Mouse (Mus musculus): ENCODE data around the gene Ccdc186. TPM values are rescaled to one million over a fixed set of nuclear protein-coding genes. Genes with fewer than 3 reads are reported as not detected.
A peak's percentile ranks its signal among the peaks of the same experiment; 100 is the strongest.

Gene Ccdc186
- polyA plus RNA-seq (2012; fragmentation: generic; extraction: Trizol): 5.5 TPM

- H3ac ChIP-seq (ENCODE audit: control insufficient read depth, insufficient read length): peak within 1 kb of the TSS; percentile 88
- H3K27me3 ChIP-seq (ENCODE audit: control insufficient read depth, insufficient read depth, insufficient read length): no peaks in the 10 kb centered on the region
- TF ChIP-seq MAX (IDR thresholded peaks at IDR 0.05; ENCODE audit: low read depth) (no peak), TCF3 (IDR thresholded peaks at IDR 0.05; ENCODE audit: insufficient read length, low read depth) (no peak), CEBPB (IDR thresholded peaks at IDR 0.05; ENCODE audit: insufficient read depth, poor library complexity, severe bottlenecking) (no peak), TCF12 (IDR thresholded peaks at IDR 0.05; ENCODE audit: insufficient read depth, poor library complexity, severe bottlenecking) (no peak), E2F4 (IDR thresholded peaks at IDR 0.05; ENCODE audit: insufficient read depth) (no peak), USF1 (IDR thresholded peaks at IDR 0.05; ENCODE audit: low read depth) (no peak), MYOD1 (IDR thresholded peaks at IDR 0.05; ENCODE audit: control insufficient read depth in 1 of 3, insufficient read length in 2 of 3, low read depth in 2 of 3) (peak in 1 of 3 experiments; percentile 40), REST (IDR thresholded peaks at IDR 0.05; ENCODE audit: insufficient read depth, insufficient read length) (no peak), SRF (IDR thresholded peaks at IDR 0.05; ENCODE audit: control insufficient read depth, insufficient read length, low read depth) (no peak), POLR2AphosphoS2 (IDR thresholded peaks at IDR 0.05; ENCODE audit: insufficient read length, low read depth) (peak; percentile 51), MYOG (IDR thresholded peaks at IDR 0.05; ENCODE audit: control insufficient read depth in 1 of 3, insufficient read depth in 1 of 3, insufficient read length in 2 of 3, low read depth in 2 of 3) (peak in 1 of 3 experiments; percentile 41), POLR2A (IDR thresholded peaks at IDR 0.05; ENCODE audit: insufficient read length, low read depth) (peak; percentile 77)
- no peaks in the 10 kb centered on the region for H3K36me3 ChIP-seq (ENCODE audit: control insufficient read depth, insufficient read depth)
- H3K4me3 ChIP-seq: peak within 1 kb of the TSS; percentile 66
- H3K4me2 ChIP-seq (ENCODE audit: low read depth): peak within 1 kb of the TSS; percentile 90
- peaks cover 47% of the 10 kb centered on the region for H3K79me2 ChIP-seq (ENCODE audit: control insufficient read depth, insufficient read depth)
Observed at GRCm38 (mm10) chr19:56821798-56822447, at the start of gene Ccdc186. Gene Ccdc186 (minus strand): TSS chr19:56822190.

- Histone ChIP-seq H3K27me3 (ENCODE audit: control insufficient read depth, insufficient read depth, insufficient read length) (peaks cover 4% of the 10 kb centered on the region), H3K4me3 (no peak overlapping the region), H3ac (ENCODE audit: control insufficient read depth, insufficient read length) (no peak overlapping the region), H3K36me3 (ENCODE audit: control insufficient read depth, insufficient read depth) (no peaks in the 10 kb centered on the region), H3K4me2 (ENCODE audit: low read depth) (no peak overlapping the region), H3K79me2 (ENCODE audit: control insufficient read depth, insufficient read depth) (no peaks in the 10 kb centered on the region)
- TF ChIP-seq MYOD1 (IDR thresholded peaks at IDR 0.05; ENCODE audit: control insufficient read depth in 1 of 3, insufficient read length in 2 of 3, low read depth in 2 of 3) (no peak), REST (IDR thresholded peaks at IDR 0.05; ENCODE audit: insufficient read depth, insufficient read length) (no peak), USF1 (IDR thresholded peaks at IDR 0.05; ENCODE audit: low read depth) (no peak), POLR2A (IDR thresholded peaks at IDR 0.05; ENCODE audit: insufficient read length, low read depth) (no peak), TCF12 (IDR thresholded peaks at IDR 0.05; ENCODE audit: insufficient read depth, poor library complexity, severe bottlenecking) (no peak), CEBPB (IDR thresholded peaks at IDR 0.05; ENCODE audit: insufficient read depth, poor library complexity, severe bottlenecking) (no peak), E2F4 (IDR thresholded peaks at IDR 0.05; ENCODE audit: insufficient read depth) (no peak), MAX (IDR thresholded peaks at IDR 0.05; ENCODE audit: low read depth) (no peak)
Observed at GRCm38 (mm10) chr19:56867701-56868100, 45.7 kb upstream of the Ccdc186 start.

GRCm38 (mm10) chr19:56856455-56856854 lies 34.5 kb upstream of the Ccdc186 start:
- no peaks in the 10 kb centered on the region for H3K79me2 ChIP-seq (ENCODE audit: control insufficient read depth, insufficient read depth)
- no peaks in the 10 kb centered on the region for H3K27me3 ChIP-seq (ENCODE audit: control insufficient read depth, insufficient read depth, insufficient read length)
- no peak overlapping the region for H3ac ChIP-seq (ENCODE audit: control insufficient read depth, insufficient read length)
- H3K4me2 ChIP-seq (ENCODE audit: low read depth): no peak overlapping the region
- TF ChIP-seq TCF12 (IDR thresholded peaks at IDR 0.05; ENCODE audit: insufficient read depth, poor library complexity, severe bottlenecking): no peak
- no peak for TF ChIP-seq REST (IDR thresholded peaks at IDR 0.05; ENCODE audit: insufficient read depth, insufficient read length)
- no peak for TF ChIP-seq MYOG (IDR thresholded peaks at IDR 0.05; ENCODE audit: control insufficient read depth in 1 of 3, insufficient read depth in 1 of 3, insufficient read length in 2 of 3, low read depth in 2 of 3)
- TF ChIP-seq E2F4 (IDR thresholded peaks at IDR 0.05; ENCODE audit: insufficient read depth): no peak
- no peak for TF ChIP-seq CEBPB (IDR thresholded peaks at IDR 0.05; ENCODE audit: insufficient read depth, poor library complexity, severe bottlenecking)
- no peak for TF ChIP-seq POLR2A (IDR thresholded peaks at IDR 0.05; ENCODE audit: insufficient read length, low read depth)
- no peak for TF ChIP-seq SRF (IDR thresholded peaks at IDR 0.05; ENCODE audit: control insufficient read depth, insufficient read length, low read depth)
- no peak for TF ChIP-seq MAX (IDR thresholded peaks at IDR 0.05; ENCODE audit: low read depth)
- TF ChIP-seq MYOD1 (IDR thresholded peaks at IDR 0.05; ENCODE audit: control insufficient read depth in 1 of 3, insufficient read length in 2 of 3, low read depth in 2 of 3): no peak
- TF ChIP-seq USF1 (IDR thresholded peaks at IDR 0.05; ENCODE audit: low read depth): no peak
- H3K36me3 ChIP-seq (ENCODE audit: control insufficient read depth, insufficient read depth): no peaks in the 10 kb centered on the region
- H3K4me3 ChIP-seq: no peak overlapping the region

- no peak overlapping the region for H3ac ChIP-seq (ENCODE audit: control insufficient read depth, insufficient read length)
- TF ChIP-seq USF1 (IDR thresholded peaks at IDR 0.05; ENCODE audit: low read depth) (no peak), REST (IDR thresholded peaks at IDR 0.05; ENCODE audit: insufficient read depth, insufficient read length) (no peak), CEBPB (IDR thresholded peaks at IDR 0.05; ENCODE audit: insufficient read depth, poor library complexity, severe bottlenecking) (no peak), MAX (IDR thresholded peaks at IDR 0.05; ENCODE audit: low read depth) (no peak), SRF (IDR thresholded peaks at IDR 0.05; ENCODE audit: control insufficient read depth, insufficient read length, low read depth) (no peak), POLR2A (IDR thresholded peaks at IDR 0.05; ENCODE audit: insufficient read length, low read depth) (no peak), POLR2AphosphoS2 (IDR thresholded peaks at IDR 0.05; ENCODE audit: insufficient read length, low read depth) (no peak), E2F4 (IDR thresholded peaks at IDR 0.05; ENCODE audit: insufficient read depth) (no peak), MYOD1 (IDR thresholded peaks at IDR 0.05; ENCODE audit: control insufficient read depth in 1 of 3, insufficient read length in 2 of 3, low read depth in 2 of 3) (no peak), TCF3 (IDR thresholded peaks at IDR 0.05; ENCODE audit: insufficient read length, low read depth) (no peak)
- no peaks in the 10 kb centered on the region for H3K36me3 ChIP-seq (ENCODE audit: control insufficient read depth, insufficient read depth)
- H3K79me2 ChIP-seq (ENCODE audit: control insufficient read depth, insufficient read depth): no peaks in the 10 kb centered on the region
- no peak overlapping the region for H3K4me3 ChIP-seq
- no peak overlapping the region for H3K4me2 ChIP-seq (ENCODE audit: low read depth)
- no peaks in the 10 kb centered on the region for H3K27me3 ChIP-seq (ENCODE audit: control insufficient read depth, insufficient read depth, insufficient read length)
Observed at GRCm38 (mm10) chr19:56852590-56852989, 30.6 kb upstream of the Ccdc186 start.

Measured in myocyte (in vitro differentiated cells).